Mouse (Mus musculus): ENCODE measurements around the gene Aen.

Aen gene

DNA sequence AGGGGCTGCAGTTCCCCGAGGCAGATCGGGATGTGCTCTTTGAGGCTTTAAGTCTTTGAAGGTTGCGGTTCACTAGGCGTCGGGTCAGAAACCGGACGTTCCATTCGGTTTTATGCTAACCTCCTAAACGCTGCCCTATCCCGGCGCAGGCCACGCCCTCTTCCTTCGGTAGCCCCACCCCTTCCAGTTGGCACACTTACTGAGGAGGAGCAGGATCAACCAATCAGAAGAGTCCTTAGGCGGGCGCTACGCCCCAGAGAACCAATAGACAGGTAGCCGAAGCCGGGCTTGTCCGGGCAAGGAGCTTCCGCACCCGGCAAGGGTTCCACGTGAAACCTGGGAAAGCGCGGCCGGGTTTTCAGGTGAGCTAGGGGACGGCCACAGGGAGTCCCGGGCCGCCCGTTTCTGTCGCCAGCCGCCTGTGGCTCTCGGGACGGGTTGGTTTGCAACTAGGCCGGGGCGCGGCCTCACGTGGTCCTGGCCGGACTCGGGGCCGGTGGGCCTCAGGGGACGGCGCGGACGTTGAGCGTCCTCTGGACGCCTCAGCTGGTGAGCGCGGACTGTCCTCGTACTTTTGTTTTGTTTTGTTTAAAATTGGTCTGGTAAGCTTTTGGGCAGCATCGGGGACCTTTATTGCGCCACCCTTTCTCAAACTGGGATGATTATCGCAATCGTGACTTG lies at the start of gene Aen:
Aen (plus strand) TSS at position 202 of the 681 bp plus-strand sequence.
- peak; percentile 98 for DNase-seq (ENCODE audit: low spot score)

DNA sequence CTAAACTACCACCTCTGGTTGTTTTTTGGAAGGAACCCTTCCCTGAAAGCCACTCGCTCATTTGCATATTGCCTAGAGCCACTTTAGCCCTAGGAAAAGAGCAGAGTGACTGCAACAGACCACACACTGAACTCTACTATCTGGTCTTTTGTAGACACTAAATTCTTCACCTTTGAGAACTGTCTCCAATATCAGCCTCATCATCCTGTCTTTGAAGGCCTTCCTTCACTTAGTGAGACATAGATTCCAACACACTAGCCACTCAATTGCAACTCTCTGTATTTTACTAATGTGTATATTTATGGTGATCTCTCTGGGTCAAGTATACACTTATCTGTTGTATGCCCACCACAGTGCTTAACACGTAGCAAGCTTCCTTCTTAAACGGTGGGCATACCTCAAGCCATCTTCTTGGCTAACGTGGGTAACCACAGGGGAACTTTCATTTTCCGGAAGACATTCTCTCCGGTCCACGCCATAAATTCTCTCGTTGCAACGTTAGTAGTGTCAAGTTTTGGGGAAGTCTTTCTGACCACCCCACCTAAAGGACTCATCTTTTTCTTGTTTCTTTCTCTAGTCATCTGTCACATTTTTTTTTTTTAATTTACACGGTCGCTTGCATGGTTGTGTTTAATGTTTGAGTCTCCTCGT lies 49.5 kb upstream of the Aen start:
- DNase-seq (ENCODE audit: low spot score), result no peak

DNA sequence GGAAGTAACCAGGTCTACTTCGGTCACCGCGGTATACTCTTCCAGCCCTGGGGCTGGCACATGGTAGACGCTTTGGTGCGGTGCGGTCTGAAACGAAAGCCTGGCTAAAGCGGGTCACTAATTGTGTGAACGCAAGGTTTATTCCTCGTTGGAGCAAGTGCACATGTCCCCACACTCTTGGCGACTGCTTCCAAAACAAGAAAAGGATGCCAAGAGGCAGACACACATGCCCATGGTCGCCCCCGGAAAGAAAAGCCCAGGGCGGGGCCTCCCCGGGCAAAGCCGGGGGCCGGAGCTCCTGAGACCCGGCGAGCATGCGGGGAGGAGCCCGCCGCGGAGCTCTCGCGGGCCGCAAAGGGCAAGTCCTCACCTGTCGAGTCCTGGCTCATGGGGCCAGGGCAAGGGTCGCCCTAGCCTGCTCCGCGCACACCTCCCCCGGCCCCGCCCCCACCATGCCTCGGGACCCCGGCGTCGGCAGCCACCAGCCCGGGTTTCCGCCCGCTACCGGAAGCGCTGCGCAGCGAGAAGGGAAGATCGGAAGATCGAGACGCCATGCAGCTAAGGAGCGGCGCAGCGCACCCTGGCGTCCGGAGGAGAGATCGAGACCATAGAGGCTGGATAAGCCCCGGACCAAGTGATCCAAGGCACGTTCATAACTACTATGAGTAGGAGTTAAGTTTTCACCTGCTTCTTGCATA lies 48.8 kb upstream of the Aen start, which contains the start of gene Det1:
Det1 (minus strand) TSS at position 527 of the 698 bp plus-strand sequence.
- DNase-seq (ENCODE audit: low spot score), result peak; percentile 82

DNA sequence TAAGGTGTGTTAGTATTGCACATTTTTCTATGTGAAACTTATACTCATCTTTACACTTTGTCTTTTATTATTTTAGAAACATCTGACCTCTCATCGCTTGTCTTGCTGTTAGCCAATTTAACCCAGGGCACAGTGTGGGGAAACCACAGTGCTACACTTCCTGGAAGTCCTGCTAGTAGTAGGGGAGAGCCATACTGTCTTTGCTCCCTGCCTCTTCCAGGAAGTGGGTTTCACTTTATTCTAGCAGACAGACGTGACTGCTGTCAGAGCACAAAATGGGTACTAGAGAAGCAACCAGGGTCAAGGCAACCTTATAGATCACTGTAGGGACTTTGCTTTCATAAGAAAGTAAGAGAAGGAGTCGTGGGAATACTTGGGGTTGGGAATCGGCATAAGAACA lies 41.6 kb upstream of the Aen start:
- no peak for DNase-seq (ENCODE audit: low spot score)

DNA sequence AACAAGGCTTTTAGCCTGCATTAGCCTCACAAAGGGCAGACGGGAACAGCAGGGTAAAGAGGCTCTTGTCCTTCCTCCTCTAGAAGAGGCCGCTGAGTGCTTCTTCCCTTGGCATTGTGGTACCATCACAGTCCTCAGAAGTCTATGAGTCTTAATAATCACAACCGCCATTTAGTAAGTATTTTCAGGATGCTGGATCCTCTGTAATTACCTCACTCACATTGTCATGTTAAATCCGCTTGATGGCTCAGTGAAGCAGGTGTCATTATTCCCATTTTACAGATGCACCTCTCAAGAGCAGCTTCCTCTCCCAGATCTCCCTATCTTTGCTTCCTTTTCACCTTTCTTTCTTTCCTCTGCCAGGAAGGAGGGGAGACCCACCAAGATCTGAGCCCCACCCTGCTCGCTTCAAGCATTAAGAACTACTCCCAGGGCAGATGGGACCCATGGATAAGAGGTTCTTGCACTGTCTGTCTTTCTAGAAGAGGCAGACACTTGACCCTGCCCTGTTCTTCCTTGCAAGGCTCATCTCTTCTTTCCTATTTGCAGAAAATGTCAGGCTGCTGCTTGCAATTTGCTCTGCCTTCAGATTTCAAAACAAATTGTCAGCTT lies 40.5 kb upstream of the Aen start:
- no peak for DNase-seq (ENCODE audit: low spot score)

DNA sequence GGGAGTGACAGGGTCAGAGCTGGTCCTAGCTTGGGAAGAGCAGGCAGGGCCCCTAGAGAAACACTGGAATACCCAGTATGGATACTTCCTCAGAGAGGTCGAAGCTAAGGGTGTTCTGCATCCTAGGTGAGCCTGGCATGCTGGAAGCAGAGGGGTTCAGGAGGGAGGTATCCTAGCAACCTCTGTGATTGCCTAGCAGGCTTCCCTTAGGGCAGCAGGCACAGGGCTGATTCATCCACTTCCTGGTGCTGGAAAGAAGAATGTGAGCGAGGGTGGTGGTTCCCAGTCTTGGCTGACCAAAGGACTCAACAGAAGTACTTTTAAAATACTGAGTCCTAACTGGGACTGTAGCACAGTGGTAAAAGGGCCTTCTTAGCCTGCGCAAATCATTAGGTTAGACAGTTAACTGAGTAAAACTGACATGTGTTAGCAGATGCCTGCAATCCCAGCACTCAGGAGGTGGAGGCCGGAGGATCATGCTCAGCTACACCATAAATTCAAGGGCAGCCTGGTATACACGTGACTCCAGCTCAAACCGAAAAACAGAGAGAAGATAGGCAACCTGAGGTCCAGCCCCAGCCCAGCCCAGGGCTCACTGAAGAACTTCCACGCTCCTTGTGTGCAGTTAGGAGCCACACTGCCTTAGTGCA lies 31.7 kb upstream of the Aen start:
- no peak for DNase-seq (ENCODE audit: low spot score)

DNA sequence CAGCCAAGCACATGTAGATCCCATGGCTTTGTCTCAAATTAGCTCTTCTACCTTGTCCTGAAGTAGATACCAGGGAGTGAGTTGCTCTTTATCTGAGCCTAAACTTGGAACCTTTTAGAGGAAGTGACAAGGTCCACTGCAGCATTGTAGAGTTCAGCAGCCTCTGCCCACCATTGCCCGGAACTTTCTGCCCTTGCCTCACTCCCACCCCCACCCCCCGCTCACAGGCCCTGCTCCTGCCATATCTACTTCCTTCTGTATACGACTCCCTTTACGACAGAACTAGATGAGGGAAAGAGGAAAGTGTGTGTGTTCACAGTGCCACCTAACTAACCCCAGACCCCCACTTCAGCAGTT lies 31.2 kb upstream of the Aen start:
- no peak for DNase-seq (ENCODE audit: low spot score)

DNA sequence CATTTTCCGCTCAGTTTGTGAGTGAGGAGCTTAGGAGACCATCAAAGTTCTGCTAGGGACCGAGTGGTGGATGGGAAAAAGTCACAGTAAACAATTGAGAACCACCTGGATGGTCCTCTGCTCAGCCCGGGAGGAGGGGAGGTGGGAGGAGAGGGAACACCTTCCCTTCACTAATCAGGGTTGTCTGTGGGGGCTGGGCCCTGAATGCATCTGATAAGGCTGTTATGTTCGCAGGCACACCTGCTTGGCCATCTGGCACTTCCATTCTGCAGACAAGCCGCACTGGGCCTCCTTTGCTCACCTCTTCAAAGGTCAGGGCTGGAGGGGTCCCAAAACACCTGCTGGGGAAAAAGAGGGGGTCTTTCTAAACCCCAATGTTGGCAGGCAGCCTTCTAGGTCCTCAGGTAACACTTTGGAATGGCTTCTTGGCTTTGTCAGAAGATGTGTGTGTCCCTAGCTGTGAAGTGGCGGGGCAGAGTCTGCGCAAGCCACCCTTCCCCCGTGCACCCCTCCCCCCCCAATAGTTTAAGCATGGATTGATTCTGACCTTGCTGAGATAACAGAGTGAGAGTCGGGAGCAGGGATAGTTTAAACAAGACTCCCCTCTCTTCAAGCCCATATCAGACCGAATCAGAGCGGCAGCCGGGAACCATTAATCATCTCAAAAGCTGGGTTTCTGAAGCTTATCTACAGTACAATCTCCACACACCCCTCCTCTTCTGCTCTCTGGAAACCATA lies 30.3 kb upstream of the Aen start:
- no peak for DNase-seq (ENCODE audit: low spot score)

DNA sequence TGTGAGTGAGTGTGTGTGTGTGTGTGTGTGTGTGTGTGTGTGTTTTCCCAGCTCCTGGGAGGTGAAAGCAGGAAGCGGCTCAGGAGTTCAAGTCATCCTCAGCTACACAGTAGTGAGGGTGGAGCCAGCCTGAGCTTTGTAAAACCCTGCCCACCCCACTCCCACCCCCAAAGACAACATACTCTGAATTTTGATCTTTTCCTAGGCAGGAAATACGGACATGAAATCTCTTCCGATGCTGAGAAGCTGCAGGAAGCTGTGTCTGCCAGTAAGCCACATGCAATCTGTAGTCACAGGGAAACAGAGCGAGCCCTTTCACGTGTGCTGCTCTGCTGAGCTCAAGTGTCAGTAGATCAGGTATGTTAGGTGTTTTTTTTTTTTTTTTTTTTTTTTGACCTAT lies 26.9 kb upstream of the Aen start:
- no peak for DNase-seq (ENCODE audit: low spot score)

DNA sequence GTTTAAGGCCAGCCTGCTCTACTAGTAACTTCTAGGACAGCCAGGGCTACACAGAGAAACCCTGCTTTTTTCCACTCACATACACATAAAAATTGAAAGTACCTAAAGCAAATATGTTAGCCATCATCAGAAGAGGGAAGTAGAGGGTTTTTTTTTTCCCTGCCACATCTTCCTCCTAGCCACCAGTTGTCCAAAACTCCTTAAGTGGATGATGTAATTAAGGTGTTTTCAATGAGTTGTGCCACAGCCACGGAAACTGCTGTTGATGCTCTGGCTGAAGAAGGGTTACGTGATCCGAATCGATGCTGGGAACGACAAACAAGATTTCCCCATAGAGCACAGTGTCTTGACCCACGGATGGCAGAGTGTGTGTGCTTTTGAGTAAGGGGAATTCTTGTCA lies 23.3 kb upstream of the Aen start:
- no peak for DNase-seq (ENCODE audit: low spot score)

DNA sequence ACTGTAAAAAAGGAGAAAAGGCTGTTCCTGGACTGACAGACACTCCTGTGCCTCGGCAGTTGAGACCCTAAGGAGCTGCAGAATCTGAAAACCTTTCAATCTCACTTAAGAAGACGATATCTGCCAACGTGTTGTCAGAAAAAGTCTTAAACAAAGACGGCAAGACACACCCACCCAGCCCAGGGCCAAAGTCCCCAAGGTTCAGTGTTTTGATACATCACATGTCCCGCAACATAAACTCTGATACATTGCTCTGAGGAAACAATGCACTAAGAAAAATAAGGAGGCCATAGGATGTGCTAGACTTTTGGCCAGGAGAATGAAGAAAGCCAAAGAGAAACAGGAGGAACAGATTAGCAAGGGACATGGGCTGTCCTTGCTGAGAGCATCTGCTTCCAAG lies 22.8 kb upstream of the Aen start:
- no peak for DNase-seq (ENCODE audit: low spot score)

DNA sequence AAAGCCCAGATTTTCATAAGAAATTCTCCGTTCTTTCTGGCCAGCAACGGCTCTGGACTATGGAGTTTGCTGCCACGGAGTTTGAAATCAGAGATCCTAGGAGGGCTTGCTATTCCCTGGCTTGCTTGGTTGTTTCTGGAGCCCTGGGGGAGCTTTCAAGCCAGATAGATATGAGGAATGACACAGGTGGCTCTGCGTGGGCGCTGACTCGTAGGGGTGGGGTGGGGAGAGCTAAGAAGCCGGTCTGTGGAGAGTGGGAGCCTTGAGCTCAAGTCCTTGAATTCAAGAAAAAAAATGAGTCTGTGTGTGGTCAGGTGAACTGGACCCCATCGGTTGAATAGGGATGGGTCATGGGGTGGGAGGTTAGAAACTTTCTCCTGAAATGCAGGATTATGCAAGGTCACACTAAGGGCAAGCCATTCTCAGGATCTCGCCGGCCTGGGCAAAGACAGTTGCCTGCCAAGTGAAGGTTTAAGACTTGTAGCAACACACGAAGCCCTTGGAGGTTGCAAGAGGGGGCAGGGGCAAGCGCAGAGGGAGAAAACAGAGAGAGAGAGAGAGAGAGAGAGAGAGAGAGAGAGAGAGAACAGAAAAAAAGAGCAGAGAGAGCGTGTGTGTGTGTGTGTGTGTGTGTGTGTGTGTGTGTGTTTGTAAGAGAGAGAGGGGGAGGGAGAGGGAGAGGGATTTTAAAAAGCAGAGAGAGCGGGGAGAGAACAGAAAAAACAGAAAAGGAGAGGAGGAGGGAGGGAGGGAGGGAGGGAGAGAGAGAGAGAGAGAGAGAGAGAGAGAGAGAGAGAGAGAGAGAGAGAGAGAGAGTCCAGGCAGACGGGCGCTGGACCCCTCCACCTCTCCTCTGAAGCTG lies 13.8 kb upstream of the Aen start:
- DNase-seq (ENCODE audit: low spot score), result no peak

DNA sequence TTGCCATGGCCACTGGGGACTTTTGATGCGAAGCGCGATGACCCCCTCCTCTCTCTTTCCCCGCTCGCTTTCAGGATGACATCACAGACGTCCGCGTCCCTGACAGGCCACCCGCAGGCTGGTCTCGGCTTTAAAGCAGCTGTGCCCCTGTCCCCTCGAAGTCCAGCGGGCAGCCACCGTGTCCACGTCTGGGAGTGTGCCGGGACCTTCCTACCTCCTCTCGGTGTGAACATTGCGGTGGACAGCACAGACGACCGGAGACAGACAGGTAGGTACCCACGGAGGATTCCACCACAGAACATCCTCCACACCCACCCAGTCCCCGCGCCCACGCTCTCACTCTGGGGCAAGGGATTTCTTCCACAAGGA lies 13.2 kb upstream of the Aen start:
- DNase-seq (ENCODE audit: low spot score), result no peak

DNA sequence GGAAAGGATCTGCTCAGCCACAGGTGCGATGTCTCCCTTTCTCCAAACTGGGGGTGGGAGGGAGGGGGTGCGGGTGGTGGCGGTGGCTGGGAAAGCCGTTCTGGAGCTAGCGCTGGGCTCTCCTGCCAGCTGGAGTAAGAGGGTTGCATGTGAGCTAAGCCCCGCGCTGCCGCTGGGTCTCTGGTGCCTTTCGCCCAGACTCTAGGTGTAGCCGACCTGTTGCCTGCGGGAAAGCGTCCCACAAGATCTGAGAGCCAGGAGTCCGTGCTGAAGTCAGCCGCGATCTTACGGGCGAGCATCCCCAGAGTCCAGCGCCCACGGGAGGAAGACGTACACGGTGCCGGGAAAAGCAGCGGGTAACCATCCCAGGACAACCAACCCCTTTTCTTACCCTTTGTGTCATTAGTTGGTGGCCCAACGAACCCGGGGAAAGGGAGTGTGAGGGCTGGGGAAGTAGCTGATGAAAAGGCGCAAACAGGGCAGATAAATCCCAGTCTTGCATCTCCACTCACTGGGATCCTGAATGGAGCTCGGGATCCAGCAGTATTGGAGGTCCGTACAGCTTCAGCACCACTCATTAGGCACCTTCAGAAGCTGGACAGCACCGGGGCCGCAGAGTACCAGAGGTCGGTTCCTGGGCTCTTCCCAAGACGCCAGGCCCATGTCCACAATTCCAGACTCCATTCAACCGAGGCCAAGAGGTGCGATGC lies 12.5 kb upstream of the Aen start:
- no peak for DNase-seq (ENCODE audit: low spot score)

DNA sequence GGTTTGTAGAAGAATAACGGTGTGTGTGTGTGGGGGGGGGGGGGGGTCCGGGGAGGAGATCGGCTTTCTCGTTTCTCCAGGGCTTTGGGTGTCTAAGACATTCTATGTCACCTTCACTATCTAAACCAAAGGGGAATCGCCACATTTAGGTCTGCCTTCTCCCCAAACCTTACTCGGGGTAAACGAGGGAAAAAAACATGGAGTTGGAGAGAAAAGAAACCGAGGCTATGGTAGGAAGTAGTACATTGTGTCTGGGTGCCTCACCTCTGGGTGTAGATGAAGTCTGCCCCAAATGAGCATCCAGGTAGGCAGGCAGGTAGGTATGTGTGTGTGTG lies 12.0 kb upstream of the Aen start:
- DNase-seq (ENCODE audit: low spot score), result no peak

DNA sequence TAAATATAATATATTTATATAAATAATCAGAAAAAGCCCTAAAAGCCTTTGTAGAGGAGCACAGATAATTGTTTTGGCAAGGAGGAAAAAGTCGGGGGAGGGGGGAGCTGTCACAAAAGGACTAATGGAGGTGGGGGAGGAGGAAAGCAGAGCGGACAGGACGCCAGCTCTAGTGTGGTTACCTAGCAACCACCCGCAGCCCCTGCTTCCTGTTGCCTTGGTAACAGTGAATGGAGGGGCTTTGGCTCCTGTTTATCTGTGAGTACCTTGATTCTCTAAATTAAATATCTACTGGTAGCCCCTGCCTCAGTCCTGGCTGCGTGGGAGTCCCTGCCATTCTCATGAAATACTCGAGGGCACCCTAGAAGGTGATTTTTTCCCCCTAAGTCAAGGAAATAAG lies 11.5 kb upstream of the Aen start:
- no peak for DNase-seq (ENCODE audit: low spot score)

DNA sequence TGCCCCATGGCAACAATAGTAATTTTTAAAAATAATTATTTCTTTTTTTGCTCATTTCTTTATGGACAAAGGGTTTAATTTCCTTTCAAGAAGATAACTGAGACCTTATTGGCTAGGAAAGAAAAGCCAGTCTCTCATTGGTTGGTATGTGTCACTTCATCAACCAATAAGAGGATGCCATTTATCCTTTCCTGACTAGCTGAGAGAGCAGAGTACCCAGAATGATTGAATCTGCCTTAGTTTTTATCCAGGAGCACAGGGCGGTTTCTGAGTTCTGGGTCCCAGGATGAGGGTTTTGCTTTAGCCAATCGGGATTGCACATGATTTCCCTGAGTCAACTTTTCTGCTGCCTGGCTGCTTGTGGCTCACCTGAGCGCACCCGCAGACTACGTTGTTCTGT lies 10.2 kb upstream of the Aen start:
- no peak for DNase-seq (ENCODE audit: low spot score)

DNA sequence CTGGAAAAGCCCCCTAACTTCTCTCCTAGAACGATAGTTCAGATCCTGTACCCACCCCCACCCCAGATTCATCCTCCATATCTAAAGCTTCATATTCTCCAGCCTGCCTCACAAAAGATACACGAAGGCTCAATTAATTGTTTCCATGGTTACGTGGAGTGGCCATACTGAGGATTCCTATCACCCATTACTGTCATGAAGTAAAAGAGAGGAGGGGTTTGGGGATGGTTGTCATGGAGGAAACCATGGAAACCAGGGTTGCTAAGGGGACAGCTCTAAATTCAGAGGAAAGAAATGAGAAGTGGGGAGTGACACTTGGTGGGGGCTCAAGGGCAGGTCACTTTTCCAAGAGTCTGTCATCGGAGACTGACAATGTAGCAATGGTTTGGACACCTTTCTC lies 9.2 kb upstream of the Aen start:
- no peak for DNase-seq (ENCODE audit: low spot score)

DNA sequence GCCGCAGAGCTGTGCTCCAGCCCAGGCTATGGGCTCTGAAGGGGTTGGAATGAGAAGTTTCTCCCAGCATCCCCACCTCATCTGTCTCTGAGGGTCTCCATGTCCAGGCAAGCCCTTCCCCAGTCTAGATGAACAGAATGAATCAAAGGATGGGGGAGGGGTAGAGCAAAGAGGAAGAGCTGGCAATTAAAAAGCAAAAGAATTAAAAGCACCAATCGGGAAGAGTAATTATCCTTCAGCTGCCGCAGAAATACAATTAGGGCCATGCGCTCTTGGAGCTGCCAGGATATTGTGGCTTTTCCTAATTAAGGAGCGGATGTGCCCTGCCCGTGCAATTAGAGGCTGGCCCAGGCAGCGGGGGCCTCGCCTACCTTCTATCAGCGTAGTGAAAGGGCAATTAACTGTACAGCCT lies 8.2 kb upstream of the Aen start:
- no peak for DNase-seq (ENCODE audit: low spot score)

DNA sequence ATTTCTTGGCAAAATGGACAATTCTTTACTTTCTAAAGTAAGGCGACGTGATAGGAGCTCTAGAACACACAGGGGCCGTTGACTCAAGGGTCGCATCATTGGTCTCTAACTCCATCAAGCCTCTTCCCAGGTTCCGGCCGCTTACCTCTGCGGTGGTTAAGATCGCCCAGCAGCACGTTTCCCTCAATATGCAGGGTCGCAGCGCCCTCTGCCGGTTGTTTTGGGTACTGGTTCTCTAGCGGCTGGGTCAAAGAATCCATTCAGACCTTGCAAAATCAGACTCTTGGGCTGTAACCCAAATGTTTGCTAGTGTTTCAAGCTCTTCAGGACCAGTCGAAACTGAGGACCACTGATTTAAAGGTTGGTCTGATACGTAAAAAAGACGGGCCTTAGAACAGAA lies 5.0 kb upstream of the Aen start:
- peak; percentile 50 for DNase-seq (ENCODE audit: low spot score)

All from ovary, adult 18-20 months (tissue).